Mouse (Mus musculus) granulocyte monocyte progenitor cell, adult 5-6 weeks (primary cell): ENCODE measurements around the gene Nat8f2. TPM values are rescaled to one million over a fixed set of nuclear protein-coding genes. Genes with fewer than 3 reads are reported as not detected.
"Not testable (repeated sequence)": the region's sequence is repeated elsewhere in the genome, so short reads cannot be mapped to it uniquely, and the experiment has no call there.

ENCODE experiments used
- ATAC-seq: replicated peaks from 2 replicates; pipeline ENCODE4 v1.8.0; 2016; ENCODE audit warnings: mild to moderate bottlenecking, moderate TSS enrichment, inconsistent platforms; ENCODE audit not compliant: poor library complexity, severe bottlenecking
- total RNA-seq, 2 experiments: library from RNA; stranded (forward) in 1 of 2; stranded (reverse) in 1 of 2; fragments of 200-712, 200-1000 nt in 1 of 2; fragments of >200 nt in 1 of 2; fragmentation: Nextera tagmentation in 1 of 2; gene quantifications; 2 replicates each; pipeline ENCODE4 v1.2.3; 2014 to 2017

Gene Nat8f2
- total RNA-seq (2014; fragmentation: Nextera tagmentation) (not detected in 2 replicates), total RNA-seq (2017) (not detected in 2 replicates)

- not testable (repeated sequence) for ATAC-seq
These were observed at the start of gene Nat8f2 for GRCm38 (mm10) chr6:85869006-85869405. Gene Nat8f2 (minus strand): TSS chr6:85869158.

DNA sequence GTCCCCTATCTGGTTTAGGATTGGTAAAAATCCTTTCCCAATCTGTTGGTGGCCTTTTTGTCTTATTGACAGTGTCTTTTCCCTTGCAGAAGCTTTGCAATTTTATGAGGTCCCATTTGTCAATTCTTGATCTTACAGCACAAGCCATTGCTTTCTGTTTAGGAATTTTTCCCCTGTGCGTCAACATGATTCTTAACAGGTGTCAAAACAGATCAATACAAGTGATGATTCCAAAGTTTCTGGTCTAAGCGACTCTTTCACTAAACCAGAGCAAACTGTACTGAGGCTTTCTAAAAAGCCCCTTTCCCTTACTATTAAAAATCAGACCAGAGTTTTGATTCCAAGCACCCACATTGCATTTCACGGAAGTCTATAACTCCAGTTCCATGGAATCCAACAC is 49.4 kb upstream of the Nat8f2 start:
- not testable (repeated sequence) for ATAC-seq

GRCm38 (mm10) chr6:85916596-85916995 is 47.6 kb upstream of the Nat8f2 start:
- ATAC-seq, result no peak

DNA sequence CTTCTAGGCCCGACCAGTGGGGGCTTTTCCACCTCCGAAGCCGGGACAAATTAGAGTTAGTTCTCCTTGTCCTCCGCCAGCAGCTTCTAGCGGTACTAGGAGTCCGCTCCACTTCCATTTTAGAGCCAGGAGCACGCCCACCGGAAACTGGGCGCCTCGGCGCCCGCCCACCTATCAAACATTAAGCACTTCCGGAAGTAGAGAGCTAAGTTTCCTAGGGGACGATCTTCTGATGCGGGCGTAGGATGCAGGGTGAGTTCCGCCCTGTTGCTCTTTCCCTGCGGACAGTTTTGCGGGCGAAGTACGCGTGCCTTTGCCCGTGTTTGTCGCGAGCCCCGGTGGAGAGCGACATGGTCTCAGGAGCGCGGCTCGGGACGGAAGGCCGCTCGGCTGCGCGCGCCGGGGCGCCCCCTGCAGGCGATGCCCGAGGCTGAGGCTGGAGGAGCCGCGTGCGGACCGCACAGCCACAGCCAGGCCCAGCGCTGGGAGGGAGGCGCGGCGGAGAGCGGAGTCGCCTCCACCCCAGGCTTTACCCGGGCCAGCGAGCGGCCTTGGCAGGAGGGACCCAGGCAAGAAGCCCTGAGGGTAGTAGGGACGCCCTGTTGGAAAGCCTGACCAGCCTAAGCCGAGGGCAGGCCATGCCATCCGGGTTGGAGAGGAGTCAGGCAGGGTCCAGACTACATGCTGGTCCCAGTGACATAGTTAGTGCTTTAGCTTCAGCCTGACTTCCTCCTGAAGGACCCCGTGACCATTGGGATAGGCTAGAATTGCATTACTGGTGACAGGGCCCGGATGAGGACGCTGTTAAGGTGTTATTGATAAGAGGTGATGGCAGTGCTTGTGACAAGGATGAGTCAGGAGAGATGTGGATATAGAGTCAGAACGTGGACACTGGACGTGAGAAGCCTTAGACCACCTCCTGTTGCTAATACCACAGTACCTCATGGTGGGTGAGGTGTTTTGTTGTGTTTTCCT is 46.9 kb upstream of the Nat8f2 start, which contains the start of gene Nat8f1:
Gene Nat8f1, minus strand, starts transcription at position 149 of the 975 bp plus-strand sequence.
- ATAC-seq, result peak; percentile 84

DNA sequence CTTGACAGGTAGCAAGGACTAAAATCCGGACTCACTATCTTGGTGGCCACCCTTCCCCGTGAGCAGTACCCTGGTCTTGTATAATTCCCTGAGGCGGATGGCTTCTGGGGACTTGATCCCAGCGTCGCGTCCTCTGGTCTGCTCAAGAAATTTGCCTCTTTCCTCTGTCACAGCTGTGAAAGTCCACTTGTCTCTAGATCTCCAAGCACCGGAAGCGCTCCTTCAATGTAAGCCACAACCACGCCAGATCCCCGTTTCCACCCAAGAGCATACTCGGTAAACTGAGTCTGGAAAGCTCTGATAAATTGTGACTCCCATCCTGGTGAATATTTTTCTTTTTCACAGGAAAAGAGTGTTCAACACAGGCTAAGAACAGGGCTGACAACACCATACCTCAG is 46.2 kb upstream of the Nat8f2 start:
- no peak for ATAC-seq

DNA sequence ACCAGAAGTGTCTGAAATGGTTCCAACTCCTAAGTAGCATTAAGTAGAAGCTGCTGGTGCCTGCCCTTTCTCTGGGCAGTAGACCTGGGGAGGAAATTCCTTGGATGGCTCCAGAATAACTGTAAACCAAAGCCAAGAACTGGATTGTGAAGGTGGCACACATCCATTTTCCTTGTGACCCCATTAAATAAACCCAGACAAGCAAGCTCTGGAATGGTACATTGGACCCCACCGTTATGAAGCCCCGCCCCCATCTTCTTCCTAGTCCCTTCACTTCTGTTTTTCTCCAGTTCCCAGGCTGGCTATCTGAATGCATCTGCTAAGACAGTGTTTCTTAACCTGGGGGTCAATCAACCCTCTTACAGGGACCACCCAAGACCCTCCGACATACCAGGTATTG is 42.6 kb upstream of the Nat8f2 start, which contains the start of gene Tprkb:
Gene Tprkb, plus strand, starts transcription at position 279 of the 400 bp plus-strand sequence.
- 0 out of 2 replicates have a peak, but pooled peaks have one; percentile 21 for ATAC-seq

DNA sequence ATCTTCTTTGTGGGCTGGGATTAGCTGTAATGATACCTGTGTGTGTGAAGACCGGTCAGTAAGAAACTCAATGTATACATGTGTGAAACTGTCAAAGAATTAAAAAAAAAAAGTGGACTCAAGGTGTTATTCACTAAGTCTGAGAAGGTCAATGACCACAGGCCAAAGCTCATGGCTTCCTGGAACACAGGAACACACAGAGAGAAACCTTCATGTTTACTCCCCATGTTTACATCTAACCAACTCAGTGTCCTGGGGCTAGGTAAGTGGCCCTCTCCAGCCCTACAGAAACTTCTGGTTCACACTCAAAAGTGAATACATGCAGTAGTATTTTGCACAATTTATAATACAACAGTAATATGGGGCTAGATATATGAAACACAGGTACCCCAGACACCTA is 40.7 kb upstream of the Nat8f2 start:
- ATAC-seq, result no peak

DNA sequence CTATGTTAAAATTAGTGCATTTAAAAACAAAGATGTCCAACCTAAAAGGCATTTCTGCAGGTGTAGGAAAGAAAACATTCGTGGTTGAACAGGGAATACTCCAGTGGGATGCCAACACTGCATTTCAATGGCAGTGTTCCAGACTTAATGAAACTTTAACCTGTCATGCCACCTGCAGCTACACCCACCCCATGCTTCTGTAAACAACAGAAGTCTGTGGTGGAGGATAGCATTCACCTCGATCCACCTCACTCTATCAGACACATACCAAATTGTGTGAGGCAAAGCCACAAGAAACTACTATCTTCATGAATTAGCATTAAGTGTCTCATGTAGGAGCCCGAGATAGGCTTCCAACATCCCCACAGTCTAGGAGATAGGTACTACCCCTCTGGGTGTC is 39.4 kb upstream of the Nat8f2 start:
- ATAC-seq, result no peak

GRCm38 (mm10) chr6:85906911-85907351 is 38.0 kb upstream of the Nat8f2 start:
- not testable (repeated sequence) for ATAC-seq

GRCm38 (mm10) chr6:85904642-85905061 is 35.7 kb upstream of the Nat8f2 start, which contains the start of gene Nat8f4:
Gene Nat8f4 (minus strand): TSS chr6:85904884.
- ATAC-seq, result peak; percentile 83

DNA sequence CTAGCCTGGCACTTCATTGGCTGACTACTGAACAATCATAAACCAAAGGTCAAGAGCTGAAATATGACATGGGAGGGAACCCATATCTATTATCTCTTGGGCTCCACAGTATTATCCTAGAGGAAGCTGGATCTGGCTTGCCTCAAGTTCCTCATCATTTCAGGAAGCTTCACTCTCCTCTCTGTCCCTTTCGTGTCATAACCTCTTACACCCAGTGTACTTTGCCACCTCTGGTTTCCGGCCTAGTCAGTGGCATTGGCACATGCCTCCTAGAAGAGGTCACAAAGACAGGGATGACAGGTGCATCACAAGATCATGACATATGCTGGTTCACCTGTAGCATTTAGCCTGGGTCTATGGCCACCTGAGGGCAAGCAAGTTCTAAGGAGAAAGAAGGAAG is 33.3 kb upstream of the Nat8f2 start:
- ATAC-seq, result no peak

- not testable (repeated sequence) for ATAC-seq
These were observed 29.9 kb upstream of the Nat8f2 start for GRCm38 (mm10) chr6:85898596-85899475.

DNA sequence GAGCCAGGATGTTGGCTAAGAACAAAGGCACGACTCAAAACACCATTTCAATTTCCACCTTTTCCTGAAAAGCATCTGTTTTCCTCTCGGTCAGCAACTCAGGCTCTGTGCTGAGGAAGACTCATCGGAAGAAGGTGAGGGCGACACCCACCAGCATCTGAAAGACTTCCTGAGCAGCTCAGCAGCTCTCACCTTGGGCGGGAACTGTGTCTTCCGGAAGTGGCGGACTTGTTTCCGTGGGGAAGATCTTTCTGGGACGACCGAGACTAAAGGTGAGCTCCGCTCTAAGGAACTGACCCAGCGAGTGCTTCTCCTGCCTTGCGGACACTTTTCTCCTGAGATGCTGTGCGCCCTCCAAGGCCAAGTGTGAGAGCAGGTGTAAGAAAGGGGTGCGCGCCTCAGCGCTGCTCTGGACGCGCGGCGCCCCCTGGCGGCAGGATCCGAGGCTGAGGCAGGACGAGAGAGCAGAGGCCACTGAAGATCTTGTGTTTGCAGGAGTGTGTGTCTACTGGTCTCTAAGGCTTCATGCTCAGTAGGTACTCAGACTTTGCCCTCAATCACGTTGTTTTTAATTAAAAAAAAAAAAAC is 26.2 kb upstream of the Nat8f2 start:
- ATAC-seq, result peak; percentile 46

DNA sequence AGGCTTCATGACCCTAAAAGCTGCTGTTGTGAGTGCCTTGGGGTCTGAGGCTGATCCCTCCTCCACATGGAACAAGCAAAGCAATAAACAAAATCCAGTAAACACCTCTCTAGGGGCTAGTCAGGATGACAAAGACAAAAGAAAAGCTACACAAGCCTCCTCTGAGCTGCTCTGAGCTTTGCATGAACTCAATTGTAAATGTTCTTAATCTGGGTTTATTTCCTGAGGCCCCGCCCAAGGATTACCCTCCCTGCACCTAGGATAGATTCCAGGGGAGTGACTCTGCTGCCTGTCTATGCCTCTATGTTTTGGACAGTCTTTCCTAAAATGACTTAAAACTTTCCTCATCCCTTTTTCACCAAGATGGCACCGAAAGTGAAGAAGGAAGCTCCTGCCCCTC is 20.0 kb upstream of the Nat8f2 start:
- no peak for ATAC-seq

DNA sequence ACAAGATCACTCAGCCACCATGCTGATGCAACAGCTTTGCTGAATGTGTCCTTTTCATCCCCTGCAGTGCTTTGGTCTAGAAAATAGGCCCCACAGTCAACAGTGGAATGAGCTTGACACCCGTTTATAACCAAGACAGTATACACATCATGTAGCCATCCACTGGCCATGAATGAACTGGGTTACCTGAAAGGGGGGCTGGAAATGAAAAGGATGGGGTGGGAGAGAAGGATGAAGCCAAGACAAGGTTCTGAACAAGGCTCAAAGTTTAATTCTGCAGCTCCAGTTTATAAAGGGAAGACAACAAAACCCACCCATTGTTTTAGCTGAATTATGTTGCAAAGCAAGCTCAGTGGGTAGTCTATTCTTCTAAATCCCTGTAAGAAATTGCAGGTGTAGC is 15.4 kb upstream of the Nat8f2 start:
- ATAC-seq, result no peak

DNA sequence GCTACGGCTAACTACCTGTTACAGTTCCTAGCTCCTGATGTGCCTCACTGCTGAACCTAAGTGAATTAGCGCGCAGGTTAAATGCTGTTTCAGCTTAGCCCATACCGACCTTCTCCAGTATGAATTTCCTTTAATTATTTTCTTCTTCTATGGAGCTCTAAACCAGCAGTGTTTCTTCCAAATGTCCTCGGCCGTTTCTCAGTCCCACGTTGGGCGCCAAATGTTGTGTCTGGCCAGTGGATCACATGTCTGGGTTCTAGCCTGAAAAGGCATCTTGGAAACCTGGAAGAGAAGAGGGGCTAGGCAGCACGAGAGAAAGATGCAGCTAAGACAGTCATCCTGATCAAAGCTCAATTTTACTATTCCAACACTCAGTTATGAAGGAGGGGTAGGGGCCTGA is 14.3 kb upstream of the Nat8f2 start:
- not testable (repeated sequence) for ATAC-seq

- ATAC-seq, result 0 out of 2 replicates have a peak, but pooled peaks have one; percentile 27
These were observed 950 bp downstream of the Nat8f2 start for GRCm38 (mm10) chr6:85867726-85868690.

DNA sequence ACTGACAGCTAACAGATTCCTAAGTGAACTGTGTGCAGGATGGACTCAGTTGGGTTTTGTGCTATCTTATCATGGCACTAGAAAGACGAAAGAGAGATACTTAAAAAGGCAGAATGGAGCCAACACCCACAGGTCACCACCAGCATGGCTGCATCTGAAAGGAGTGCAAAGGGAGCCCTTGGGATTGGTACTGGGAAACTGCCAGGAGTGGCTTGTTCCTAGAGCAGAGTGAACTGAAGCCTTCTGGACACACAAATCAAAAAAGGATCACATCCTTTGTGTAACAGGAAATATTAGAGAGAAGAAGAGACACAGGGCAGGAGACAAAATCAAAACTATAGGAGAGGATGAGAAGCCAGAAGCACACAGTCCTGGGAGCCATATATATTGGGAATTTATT is 2.0 kb downstream of the Nat8f2 start:
- not testable (repeated sequence) for ATAC-seq

DNA sequence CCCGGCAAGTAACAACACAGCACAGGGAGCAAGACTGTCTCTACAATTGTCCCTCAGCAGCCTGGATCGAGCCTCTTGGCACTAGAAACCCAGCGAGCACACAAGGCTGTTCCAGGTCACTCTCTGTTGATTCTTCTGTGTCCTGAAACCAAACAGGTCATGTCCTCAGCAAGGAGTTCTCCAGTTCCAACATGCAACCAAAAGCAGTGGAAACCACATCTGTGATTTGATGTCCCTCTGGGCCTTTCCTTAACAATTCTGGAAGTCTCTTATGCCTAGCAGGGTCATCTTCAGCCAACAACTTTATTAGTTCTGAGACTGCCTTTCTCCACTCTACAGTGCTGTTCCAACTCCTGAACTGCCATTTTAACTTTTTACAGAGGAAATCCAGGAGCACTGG is 2.8 kb downstream of the Nat8f2 start:
- not testable (repeated sequence) for ATAC-seq
